Mouse (Mus musculus) stomach, postnatal 0 days (tissue): ENCODE results near the gene Ctnna2. TPM values are rescaled to one million over a fixed set of nuclear protein-coding genes. Genes with fewer than 3 reads are reported as not detected.

Experiments used
- ATAC-seq: fragments of 200-750 bp; cut with Nextera tagmentation; 2 replicates; pipeline ENCODE4 v1.8.0; 2017; ENCODE audit not compliant: low FRiP score, low TSS enrichment
- DNase-seq: peaks from one replicate; pipeline ENCODE4 v3.0.0-alpha.2; 2016; ENCODE audit warnings: low spot score
- H3K27ac ChIP-seq: fragments of 300-500 bp; sonication (generic); replicated peaks from 2 replicates; pipeline ENCODE4 v1.5.1; 2014; ENCODE audit warnings: mild to moderate bottlenecking, control low read depth
- H3K27me3 ChIP-seq: fragments of 300-500 bp; sonication (generic); 2 replicates; pipeline ENCODE4 v1.6.1; 2014; ENCODE audit warnings: low read length; ENCODE audit not compliant: control insufficient read depth, insufficient read depth
- H3K36me3 ChIP-seq: fragments of 300-500 bp; sonication (generic); 2 replicates; pipeline ENCODE4 v1.6.1; 2014; ENCODE audit warnings: low read length, mixed read lengths; ENCODE audit not compliant: control insufficient read depth, insufficient read depth
- H3K4me1 ChIP-seq: fragments of 300-500 bp; sonication (generic); replicated peaks from 2 replicates; pipeline ENCODE4 v1.6.1; 2014; ENCODE audit warnings: antibody characterized with exemption; ENCODE audit not compliant: control insufficient read depth, insufficient read depth
- H3K4me2 ChIP-seq: fragments of 300-500 bp; sonication (generic); replicated peaks from 2 replicates; pipeline ENCODE4 v1.6.1; 2014; ENCODE audit warnings: low read depth, mild to moderate bottlenecking, control low read depth, moderate library complexity
- H3K4me3 ChIP-seq: fragments of 300-500 bp; sonication (generic); 2 replicates; pipeline ENCODE4 v1.5.1; 2014; ENCODE audit warnings: low read depth, low read length, control low read depth
- H3K9ac ChIP-seq: fragments of 300-500 bp; sonication (generic); 2 replicates; pipeline ENCODE4 v1.6.1; 2014; ENCODE audit warnings: mild to moderate bottlenecking, low read length, control low read depth, mixed read lengths
- H3K9me3 ChIP-seq: fragments of 300-500 bp; sonication (generic); 2 replicates; pipeline ENCODE4 v1.6.1; 2016; ENCODE audit warnings: low read length; ENCODE audit not compliant: control insufficient read depth
- CTCF ChIP-seq: IDR thresholded peaks from 2 replicates; pipeline ENCODE4 v1.5.1; 2016; ENCODE audit warnings: antibody characterized with exemption, low read depth, mild to moderate bottlenecking, moderate library complexity
- EP300 ChIP-seq: optimal IDR thresholded peaks from 2 replicates; pipeline ENCODE3; 2016; ENCODE audit warnings: antibody characterized with exemption
- WGBS: fragments of 180-500 bp; shearing (Covaris S2); extraction: QIAGEN DNeasy Blood & Tissue Kit; methylation state at CpG from one replicate; pipeline ENCODE4 v1.1.7; 2014; 5-methylcytosine and 5-hydroxymethylcytosine counted together
- polyA plus RNA-seq: library from polyadenylated mRNA; unstranded; fragments of >200 nt; fragmentation: Nextera tagmentation; extraction: Ambion mirVana; gene quantifications from 2 replicates; pipeline ENCODE4 v1.2.1, GENCODE M21; 2015

Ctnna2 gene
- polyA plus RNA-seq, 1 experiment from 2014 or later = 1.9 TPM

DNA sequence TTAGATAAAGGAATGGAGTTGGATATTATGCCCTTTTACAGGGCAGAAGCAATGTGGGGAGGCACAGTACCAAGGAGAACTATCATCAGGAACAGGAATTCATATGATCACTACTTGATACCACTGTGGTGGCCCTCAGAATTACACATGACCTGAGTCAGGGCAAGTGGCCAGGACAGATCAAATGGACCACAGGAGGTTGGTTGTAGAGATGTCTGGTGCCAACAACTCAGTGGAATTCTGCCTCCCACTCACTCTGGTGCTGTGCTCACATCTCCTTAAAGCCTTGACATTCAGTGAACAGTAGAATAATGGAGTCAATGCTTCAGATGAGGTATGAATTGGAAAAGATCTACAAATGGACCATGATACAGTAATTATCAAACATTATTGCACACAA is 691.1 kb downstream of the Ctnna2 start:
- DNase-seq = no peak
- TF ChIP-seq CTCF = no peak
- no peak for ATAC-seq
- Histone ChIP-seq H3K4me1 (no peaks in the 10 kb centered on the region), H3K9ac (no peak overlapping the region), H3K27me3 (no peaks in the 10 kb centered on the region), H3K4me3 (no peak overlapping the region), H3K36me3 (no peaks in the 10 kb centered on the region), H3K27ac (no peak overlapping the region), H3K4me2 (no peak overlapping the region), H3K9me3 (no peaks in the 10 kb centered on the region)

DNA sequence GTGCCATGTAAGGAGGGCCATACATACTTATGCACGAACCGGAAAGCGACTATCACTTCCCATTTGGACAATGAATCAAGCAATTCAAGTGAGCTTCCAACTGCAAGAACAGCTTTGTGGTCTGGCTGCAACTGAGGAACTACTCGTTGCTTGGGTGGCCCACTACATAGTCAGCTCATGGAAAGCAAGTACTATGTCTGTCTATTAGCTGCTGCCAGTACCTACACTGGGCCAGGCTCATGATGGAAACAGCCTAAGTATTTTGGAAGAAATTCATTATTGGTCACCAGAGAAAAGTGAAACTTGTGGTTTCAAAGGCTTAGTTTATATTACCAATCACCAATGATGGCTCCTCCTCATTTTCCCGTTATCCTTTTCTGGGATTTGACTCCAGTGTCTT is 693.2 kb downstream of the Ctnna2 start:
- ATAC-seq = no peak
- no peak for DNase-seq
- no peaks in the 10 kb centered on the region for H3K4me1 ChIP-seq
- H3K27me3 ChIP-seq = no peaks in the 10 kb centered on the region
- no peak overlapping the region for H3K4me2 ChIP-seq
- H3K36me3 ChIP-seq = no peaks in the 10 kb centered on the region
- WGBS = 85% methylated on average over 5 of the region's 5 CpGs
- no peaks in the 10 kb centered on the region for H3K9me3 ChIP-seq
- H3K27ac ChIP-seq = no peak overlapping the region
- no peak overlapping the region for H3K9ac ChIP-seq
- no peak overlapping the region for H3K4me3 ChIP-seq
- TF ChIP-seq EP300 (no peak), CTCF (no peak)

DNA sequence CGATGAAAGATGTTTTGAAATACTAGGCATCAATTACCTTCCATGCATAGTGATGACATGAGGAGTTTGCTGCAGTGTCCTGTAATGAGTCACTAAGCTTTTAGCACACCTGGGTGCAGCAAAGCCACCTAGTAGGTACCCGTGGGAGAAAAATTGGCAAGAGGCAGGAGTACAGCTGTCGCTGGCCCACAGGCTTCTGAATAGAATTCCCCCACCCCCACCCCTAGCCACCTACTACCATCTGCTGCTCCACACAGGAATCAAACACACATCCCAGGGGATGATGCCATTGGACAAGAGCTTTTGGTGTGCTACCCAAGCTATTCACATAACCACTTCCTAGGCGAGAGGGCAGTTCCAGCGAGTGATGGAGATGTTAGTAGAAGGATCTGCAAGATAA is 700.7 kb downstream of the Ctnna2 start:
- H3K9ac ChIP-seq = no peak overlapping the region
- 81% methylated on average over 5 of the region's 5 CpGs for WGBS
- no peak overlapping the region for H3K4me2 ChIP-seq
- no peak for ATAC-seq
- no peak overlapping the region for H3K4me3 ChIP-seq
- DNase-seq = no peak
- no peaks in the 10 kb centered on the region for H3K27me3 ChIP-seq
- H3K36me3 ChIP-seq = no peaks in the 10 kb centered on the region
- H3K4me1 ChIP-seq = no peaks in the 10 kb centered on the region
- TF ChIP-seq CTCF (no peak), EP300 (no peak)
- H3K27ac ChIP-seq = no peak overlapping the region
- H3K9me3 ChIP-seq = no peaks in the 10 kb centered on the region

DNA sequence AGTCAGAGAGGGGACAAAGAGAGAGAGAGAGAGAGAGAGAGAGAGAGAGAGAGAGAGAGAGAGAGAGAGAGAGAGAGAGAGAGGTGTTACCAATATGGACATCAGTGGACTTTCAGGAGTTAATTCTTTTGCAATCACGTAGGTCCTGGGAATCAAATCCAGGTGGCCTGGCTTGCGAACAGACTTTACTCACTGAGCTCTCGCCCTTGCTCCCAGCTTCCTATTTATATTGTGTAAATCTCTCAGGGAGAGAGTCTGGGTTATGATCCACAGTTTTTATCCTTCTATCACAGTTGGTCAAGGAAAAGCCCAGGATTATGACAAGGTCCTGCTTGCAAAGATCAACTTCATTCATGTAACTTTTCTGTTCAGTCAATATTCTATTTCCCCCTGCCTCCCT is 714.3 kb downstream of the Ctnna2 start:
- WGBS = 34% methylated on average over 3 of the region's 3 CpGs
- H3K36me3 ChIP-seq = no peaks in the 10 kb centered on the region
- no peak overlapping the region for H3K4me2 ChIP-seq
- H3K4me3 ChIP-seq = no peak overlapping the region
- no peak for DNase-seq
- H3K27me3 ChIP-seq = no peaks in the 10 kb centered on the region
- H3K9ac ChIP-seq = no peak overlapping the region
- TF ChIP-seq EP300 = no peak
- TF ChIP-seq CTCF = no peak
- no peaks in the 10 kb centered on the region for H3K9me3 ChIP-seq
- H3K4me1 ChIP-seq = no peaks in the 10 kb centered on the region
- no peak overlapping the region for H3K27ac ChIP-seq
- ATAC-seq = no peak

DNA sequence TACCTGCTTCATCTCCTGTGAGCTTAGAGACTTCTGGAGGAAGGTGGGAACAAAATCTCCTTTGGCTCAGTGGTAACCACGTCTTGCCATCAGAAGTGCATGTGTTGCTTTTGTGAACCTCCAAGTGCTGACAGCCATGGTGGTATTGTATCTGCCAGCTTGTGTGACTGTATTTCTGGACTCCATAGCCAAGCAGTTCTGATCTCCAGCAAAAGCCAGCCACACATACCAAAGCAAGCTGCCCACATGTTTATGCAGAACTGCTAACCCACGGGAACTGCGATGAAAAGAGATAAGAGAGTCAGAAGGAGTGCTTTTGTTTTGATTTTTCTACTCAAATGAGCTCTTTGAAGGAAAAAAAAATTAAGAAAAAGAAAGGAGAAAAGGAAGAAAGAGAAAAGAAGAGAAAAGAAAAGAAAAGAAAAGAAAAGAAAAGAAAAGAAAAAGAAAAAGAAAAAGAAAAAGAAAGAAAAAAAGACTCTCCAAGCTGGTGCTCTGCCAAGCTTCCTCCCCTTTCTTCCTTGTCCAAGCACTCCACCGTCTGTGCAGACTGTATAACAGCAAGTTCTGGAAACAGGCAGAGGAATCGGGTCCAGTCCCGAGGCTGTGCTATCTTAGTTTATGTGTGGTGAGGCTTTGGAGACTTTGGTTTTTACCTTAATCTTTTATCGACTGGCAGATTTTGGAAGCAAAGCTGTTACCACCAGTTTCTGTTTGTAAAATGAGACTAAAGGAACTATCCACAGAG is 722.0 kb downstream of the Ctnna2 start:
- Histone ChIP-seq H3K27me3 (no peaks in the 10 kb centered on the region), H3K4me3 (no peak overlapping the region), H3K4me1 (no peaks in the 10 kb centered on the region), H3K36me3 (no peaks in the 10 kb centered on the region), H3K27ac (no peak overlapping the region), H3K9ac (no peak overlapping the region), H3K4me2 (no peak overlapping the region), H3K9me3 (no peaks in the 10 kb centered on the region)
- WGBS = 27% methylated on average over 7 of the region's 7 CpGs
- DNase-seq = peak; percentile 15
- no peak for ATAC-seq
- peak; percentile 75 for TF ChIP-seq CTCF
- no peak for TF ChIP-seq EP300

DNA sequence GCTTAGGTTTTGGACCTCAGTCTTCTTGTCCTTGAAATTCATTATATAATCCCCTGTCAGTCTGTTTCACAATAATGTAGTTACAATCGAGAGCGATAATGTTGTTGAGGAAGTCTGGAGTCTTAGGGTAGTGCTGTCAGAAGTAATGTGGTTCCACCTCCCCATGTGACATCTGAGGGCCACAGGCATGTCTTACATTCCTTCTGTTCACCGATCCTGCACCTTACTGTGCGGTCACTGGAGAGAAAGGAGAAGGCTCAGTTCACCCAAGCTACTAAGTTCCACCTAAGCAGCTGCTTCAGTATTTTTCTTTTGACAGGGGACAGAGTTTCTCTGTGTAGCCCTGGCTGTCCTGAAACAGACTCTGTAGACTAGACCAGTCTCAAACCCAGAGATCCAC is 723.2 kb downstream of the Ctnna2 start:
- H3K9me3 ChIP-seq = no peaks in the 10 kb centered on the region
- no peak overlapping the region for H3K4me3 ChIP-seq
- DNase-seq (no peak), ATAC-seq (no peak)
- H3K27me3 ChIP-seq = no peaks in the 10 kb centered on the region
- H3K4me1 ChIP-seq = no peaks in the 10 kb centered on the region
- 87% methylated on average over 4 of the region's 4 CpGs for WGBS
- H3K36me3 ChIP-seq = no peaks in the 10 kb centered on the region
- no peak overlapping the region for H3K27ac ChIP-seq
- TF ChIP-seq EP300 (no peak), CTCF (no peak)
- H3K4me2 ChIP-seq = no peak overlapping the region
- H3K9ac ChIP-seq = no peak overlapping the region
